Mouse (Mus musculus): ENCODE measurements at regions not wholly inside any gene's neighbourhood (a gene's known extent, or its start where the extent isn't known, plus 50 kb on each side); places are given as distances from the start of the nearest gene placed in this dataset.
"Not testable (repeated sequence)": the region's sequence is repeated elsewhere in the genome, so short reads cannot be mapped to it uniquely, and the experiment has no call there.

- no peak for DNase-seq (ENCODE audit: low spot score in 2 of 2)
These were observed 186.9 kb upstream of the Gm10750 start for GRCm38 (mm10) chr2:149203896-149204295.

GRCm38 (mm10) chr2:149195736-149196135 is 178.7 kb upstream of the Gm10750 start:
- DNase-seq (ENCODE audit: low spot score in 2 of 2) = no peak

GRCm38 (mm10) chr2:149158434-149158833 is 141.4 kb upstream of the Gm10750 start:
- peak in 1 of 2 experiments; percentile 15 for DNase-seq (ENCODE audit: low spot score in 2 of 2)

GRCm38 (mm10) chr2:149109551-149109950 is 92.5 kb upstream of the Gm10750 start:
- DNase-seq (ENCODE audit: low spot score in 2 of 2) = not testable (repeated sequence)

GRCm38 (mm10) chr2:149092146-149092545 is 75.1 kb upstream of the Gm10750 start:
- DNase-seq (ENCODE audit: low spot score in 2 of 2) = no peak
